Mouse (Mus musculus): ENCODE results near the gene Ttll2. TPM values are rescaled to one million over a fixed set of nuclear protein-coding genes. Genes with fewer than 3 reads are reported as not detected.
"Not testable (repeated sequence)": the region's sequence is repeated elsewhere in the genome, so short reads cannot be mapped to it uniquely, and the experiment has no call there.

The Ttll2 gene
- polyA plus RNA-seq, 1 experiment from 2014 or later = not detected

- WGBS = 77% methylated on average over 4 of the region's 4 CpGs
- H3K4me1 ChIP-seq (ENCODE audit: control insufficient read depth in 2 of 2, insufficient read depth in 2 of 2, low read length in 2 of 2); ATAC-seq (ENCODE audit: insufficient number of reproducible peaks, insufficient read depth, low FRiP score, low read depth); H3K27me3 ChIP-seq (ENCODE audit: control insufficient read depth, insufficient read depth, low read length); H3K4me2 ChIP-seq (ENCODE audit: low read length); H3K9ac ChIP-seq (ENCODE audit: low read length); H3K27ac ChIP-seq (replicated peaks in 1 of 2; ENCODE audit: control insufficient read depth in 1 of 2, insufficient read depth in 1 of 2, low read depth in 2 of 2, low read length in 2 of 2); H3K9me3 ChIP-seq (ENCODE audit: control insufficient read depth, low read length); H3K36me3 ChIP-seq (ENCODE audit: control insufficient read depth, insufficient read depth, low read length); H3K4me3 ChIP-seq (ENCODE audit: control insufficient read depth in 1 of 2, insufficient read depth in 1 of 2, low read depth in 1 of 2, low read length in 2 of 2): not testable (repeated sequence)
Measured at GRCm38 (mm10) chr17:7359806-7360205, 7.3 kb upstream of the Ttll2 start.

- 81% methylated on average over 1 of the region's 3 CpGs for WGBS
- not testable (repeated sequence) for H3K27ac ChIP-seq (replicated peaks in 1 of 2; ENCODE audit: control insufficient read depth in 1 of 2, insufficient read depth in 1 of 2, low read depth in 2 of 2, low read length in 2 of 2); H3K4me1 ChIP-seq (ENCODE audit: control insufficient read depth in 2 of 2, insufficient read depth in 2 of 2, low read length in 2 of 2)
Measured at GRCm38 (mm10) chr17:7348765-7349164, 3.7 kb downstream of the Ttll2 start.

GRCm38 (mm10) chr17:7337381-7337780, 15.1 kb downstream of the Ttll2 start:
- H3K36me3 ChIP-seq (ENCODE audit: control insufficient read depth, insufficient read depth, low read length); H3K27me3 ChIP-seq (ENCODE audit: control insufficient read depth, insufficient read depth, low read length); H3K4me3 ChIP-seq (ENCODE audit: control insufficient read depth in 1 of 2, insufficient read depth in 1 of 2, low read depth in 1 of 2, low read length in 2 of 2); H3K4me2 ChIP-seq (ENCODE audit: low read length); H3K27ac ChIP-seq (replicated peaks in 1 of 2; ENCODE audit: control insufficient read depth in 1 of 2, insufficient read depth in 1 of 2, low read depth in 2 of 2, low read length in 2 of 2); H3K4me1 ChIP-seq (ENCODE audit: control insufficient read depth in 2 of 2, insufficient read depth in 2 of 2, low read length in 2 of 2); H3K9me3 ChIP-seq (ENCODE audit: control insufficient read depth, low read length); ATAC-seq (ENCODE audit: insufficient number of reproducible peaks, insufficient read depth, low FRiP score, low read depth); H3K9ac ChIP-seq (ENCODE audit: low read length): not testable (repeated sequence)
- 70% methylated on average over 7 of the region's 9 CpGs for WGBS

More at GRCm38 (mm10) chr17:7348765-7349164, 3.7 kb downstream of the Ttll2 start:
- not testable (repeated sequence) for H3K9ac ChIP-seq (ENCODE audit: low read length); H3K4me3 ChIP-seq (ENCODE audit: control insufficient read depth in 1 of 2, insufficient read depth in 1 of 2, low read depth in 1 of 2, low read length in 2 of 2); H3K36me3 ChIP-seq (ENCODE audit: control insufficient read depth, insufficient read depth, low read length); H3K9me3 ChIP-seq (ENCODE audit: control insufficient read depth, low read length); H3K27me3 ChIP-seq (ENCODE audit: control insufficient read depth, insufficient read depth, low read length); ATAC-seq (ENCODE audit: insufficient number of reproducible peaks, insufficient read depth, low FRiP score, low read depth); H3K4me2 ChIP-seq (ENCODE audit: low read length)

GRCm38 (mm10) chr17:7332745-7333144, 19.8 kb downstream of the Ttll2 start:
- 86% methylated on average over 2 of the region's 5 CpGs for WGBS
- H3K9ac ChIP-seq (ENCODE audit: low read length) = not testable (repeated sequence)

GRCm38 (mm10) chr17:7326415-7326814, 26.1 kb downstream of the Ttll2 start:
- H3K36me3 ChIP-seq (ENCODE audit: control insufficient read depth, insufficient read depth, low read length); H3K27ac ChIP-seq (replicated peaks in 1 of 2; ENCODE audit: control insufficient read depth in 1 of 2, insufficient read depth in 1 of 2, low read depth in 2 of 2, low read length in 2 of 2); H3K4me2 ChIP-seq (ENCODE audit: low read length); H3K4me1 ChIP-seq (ENCODE audit: control insufficient read depth in 2 of 2, insufficient read depth in 2 of 2, low read length in 2 of 2); H3K4me3 ChIP-seq (ENCODE audit: control insufficient read depth in 1 of 2, insufficient read depth in 1 of 2, low read depth in 1 of 2, low read length in 2 of 2); H3K9ac ChIP-seq (ENCODE audit: low read length); H3K27me3 ChIP-seq (ENCODE audit: control insufficient read depth, insufficient read depth, low read length); H3K9me3 ChIP-seq (ENCODE audit: control insufficient read depth, low read length): not testable (repeated sequence)
- 24% methylated on average over 3 of the region's 8 CpGs for WGBS
- ATAC-seq (ENCODE audit: insufficient number of reproducible peaks, insufficient read depth, low FRiP score, low read depth) = 0 out of 2 replicates have a peak, but pooled peaks have one; percentile 21

More at GRCm38 (mm10) chr17:7332745-7333144, 19.8 kb downstream of the Ttll2 start:
- not testable (repeated sequence) for ATAC-seq (ENCODE audit: insufficient number of reproducible peaks, insufficient read depth, low FRiP score, low read depth); H3K27me3 ChIP-seq (ENCODE audit: control insufficient read depth, insufficient read depth, low read length); H3K4me2 ChIP-seq (ENCODE audit: low read length); H3K4me1 ChIP-seq (ENCODE audit: control insufficient read depth in 2 of 2, insufficient read depth in 2 of 2, low read length in 2 of 2); H3K9me3 ChIP-seq (ENCODE audit: control insufficient read depth, low read length); H3K4me3 ChIP-seq (ENCODE audit: control insufficient read depth in 1 of 2, insufficient read depth in 1 of 2, low read depth in 1 of 2, low read length in 2 of 2); H3K27ac ChIP-seq (replicated peaks in 1 of 2; ENCODE audit: control insufficient read depth in 1 of 2, insufficient read depth in 1 of 2, low read depth in 2 of 2, low read length in 2 of 2); H3K36me3 ChIP-seq (ENCODE audit: control insufficient read depth, insufficient read depth, low read length)

GRCm38 (mm10) chr17:7324346-7324745, 28.1 kb downstream of the Ttll2 start, which contains the start of gene Tcp10a:
TSS of gene Tcp10a (plus strand) at chr17:7324646.
- not testable (repeated sequence) for H3K36me3 ChIP-seq (ENCODE audit: control insufficient read depth, insufficient read depth, low read length); H3K4me1 ChIP-seq (ENCODE audit: control insufficient read depth in 2 of 2, insufficient read depth in 2 of 2, low read length in 2 of 2); H3K9me3 ChIP-seq (ENCODE audit: control insufficient read depth, low read length); H3K27me3 ChIP-seq (ENCODE audit: control insufficient read depth, insufficient read depth, low read length); ATAC-seq (ENCODE audit: insufficient number of reproducible peaks, insufficient read depth, low FRiP score, low read depth); H3K27ac ChIP-seq (replicated peaks in 1 of 2; ENCODE audit: control insufficient read depth in 1 of 2, insufficient read depth in 1 of 2, low read depth in 2 of 2, low read length in 2 of 2); H3K4me3 ChIP-seq (ENCODE audit: control insufficient read depth in 1 of 2, insufficient read depth in 1 of 2, low read depth in 1 of 2, low read length in 2 of 2); H3K9ac ChIP-seq (ENCODE audit: low read length); H3K4me2 ChIP-seq (ENCODE audit: low read length)
- WGBS = 95% methylated on average over 3 of the region's 5 CpGs

- H3K4me2 ChIP-seq (ENCODE audit: low read length); H3K27me3 ChIP-seq (ENCODE audit: control insufficient read depth, insufficient read depth, low read length); H3K4me3 ChIP-seq (ENCODE audit: control insufficient read depth in 1 of 2, insufficient read depth in 1 of 2, low read depth in 1 of 2, low read length in 2 of 2); H3K9me3 ChIP-seq (ENCODE audit: control insufficient read depth, low read length); ATAC-seq (ENCODE audit: insufficient number of reproducible peaks, insufficient read depth, low FRiP score, low read depth); H3K9ac ChIP-seq (ENCODE audit: low read length); H3K36me3 ChIP-seq (ENCODE audit: control insufficient read depth, insufficient read depth, low read length); H3K27ac ChIP-seq (replicated peaks in 1 of 2; ENCODE audit: control insufficient read depth in 1 of 2, insufficient read depth in 1 of 2, low read depth in 2 of 2, low read length in 2 of 2); H3K4me1 ChIP-seq (ENCODE audit: control insufficient read depth in 2 of 2, insufficient read depth in 2 of 2, low read length in 2 of 2): not testable (repeated sequence)
- WGBS = 56% methylated on average over 6 of the region's 6 CpGs
Measured at GRCm38 (mm10) chr17:7319789-7320188, 32.7 kb downstream of the Ttll2 start.

GRCm38 (mm10) chr17:7315693-7316382, 36.7 kb downstream of the Ttll2 start:
- 61% methylated on average over 6 of the region's 8 CpGs for WGBS

More at GRCm38 (mm10) chr17:7315693-7316382, 36.7 kb downstream of the Ttll2 start:
- not testable (repeated sequence) for H3K9me3 ChIP-seq (ENCODE audit: control insufficient read depth, low read length); H3K27me3 ChIP-seq (ENCODE audit: control insufficient read depth, insufficient read depth, low read length); H3K27ac ChIP-seq (replicated peaks in 1 of 2; ENCODE audit: control insufficient read depth in 1 of 2, insufficient read depth in 1 of 2, low read depth in 2 of 2, low read length in 2 of 2); H3K4me3 ChIP-seq (ENCODE audit: control insufficient read depth in 1 of 2, insufficient read depth in 1 of 2, low read depth in 1 of 2, low read length in 2 of 2); H3K4me1 ChIP-seq (ENCODE audit: control insufficient read depth in 2 of 2, insufficient read depth in 2 of 2, low read length in 2 of 2); ATAC-seq (ENCODE audit: insufficient number of reproducible peaks, insufficient read depth, low FRiP score, low read depth); H3K36me3 ChIP-seq (ENCODE audit: control insufficient read depth, insufficient read depth, low read length); H3K9ac ChIP-seq (ENCODE audit: low read length); H3K4me2 ChIP-seq (ENCODE audit: low read length)

Data from heart, embryonic 14.5 days (tissue).